Mouse (Mus musculus) kidney, adult 18-20 months (tissue): ENCODE measurements around the gene Trappc2l.
A peak's percentile ranks its signal among the peaks of the same experiment; 100 is the strongest.
"Not testable (repeated sequence)": the region's sequence is repeated elsewhere in the genome, so short reads cannot be mapped to it uniquely, and the experiment has no call there.

Source experiments
- DNase-seq: peaks from one replicate; pipeline ENCODE4 v3.0.0; 2021

The Trappc2l gene

GRCm38 (mm10) chr8:122611295-122612133 lies at the start of gene Trappc2l, which contains the start of gene Galns:
Gene Trappc2l (plus strand): TSS chr8:122611640.
Gene Galns (minus strand): TSS chr8:122611463.
- peak; percentile 95 for DNase-seq

GRCm38 (mm10) chr8:122564363-122565352 lies 46.8 kb upstream of the Trappc2l start:
- no peak for DNase-seq

GRCm38 (mm10) chr8:122566766-122567165 lies 44.7 kb upstream of the Trappc2l start:
- no peak for DNase-seq

- DNase-seq, result peak; percentile 95
These were observed 43.9 kb upstream of the Trappc2l start, which contains the start of gene Cdt1 for GRCm38 (mm10) chr8:122567361-122568108. Gene Cdt1 (plus strand): TSS chr8:122568015.

GRCm38 (mm10) chr8:122568109-122568504 lies 43.3 kb upstream of the Trappc2l start:
- DNase-seq, result no peak

- no peak for DNase-seq
These were observed 42.5 kb upstream of the Trappc2l start for GRCm38 (mm10) chr8:122568881-122569309.

GRCm38 (mm10) chr8:122569329-122569728 lies 42.1 kb upstream of the Trappc2l start:
- no peak for DNase-seq

GRCm38 (mm10) chr8:122569996-122570395 lies 41.4 kb upstream of the Trappc2l start:
- no peak for DNase-seq

GRCm38 (mm10) chr8:122571153-122571552 lies 40.3 kb upstream of the Trappc2l start:
- DNase-seq, result no peak

GRCm38 (mm10) chr8:122571750-122572267 lies 39.6 kb upstream of the Trappc2l start:
- DNase-seq, result no peak

GRCm38 (mm10) chr8:122572751-122573150 lies 38.7 kb upstream of the Trappc2l start:
- DNase-seq, result peak; percentile 37

- not testable (repeated sequence) for DNase-seq
These were observed 38.3 kb upstream of the Trappc2l start for GRCm38 (mm10) chr8:122573176-122573575.

- no peak for DNase-seq
These were observed 37.9 kb upstream of the Trappc2l start for GRCm38 (mm10) chr8:122573577-122573976.

GRCm38 (mm10) chr8:122574264-122574663 lies 37.2 kb upstream of the Trappc2l start:
- no peak for DNase-seq

- DNase-seq, result peak; percentile 34
These were observed 36.7 kb upstream of the Trappc2l start for GRCm38 (mm10) chr8:122574667-122575251.

- no peak for DNase-seq
These were observed 36.2 kb upstream of the Trappc2l start for GRCm38 (mm10) chr8:122575286-122575685.

GRCm38 (mm10) chr8:122575735-122576647 lies 35.4 kb upstream of the Trappc2l start:
- peak; percentile 18 for DNase-seq

GRCm38 (mm10) chr8:122576648-122577022 lies 34.8 kb upstream of the Trappc2l start, which contains the start of gene Aprt:
Gene Aprt (minus strand): TSS chr8:122576909.
- DNase-seq, result peak; percentile 98

- no peak for DNase-seq
These were observed 34.3 kb upstream of the Trappc2l start for GRCm38 (mm10) chr8:122577116-122577515.

- no peak for DNase-seq
These were observed 32.2 kb upstream of the Trappc2l start for GRCm38 (mm10) chr8:122579196-122579595.

GRCm38 (mm10) chr8:122580926-122581325 lies 30.5 kb upstream of the Trappc2l start:
- DNase-seq, result no peak
